Mouse (Mus musculus) embryonic facial prominence, embryonic 10.5 days (tissue): ENCODE measurements around the gene Boll. TPM values are rescaled to one million over a fixed set of nuclear protein-coding genes. Genes with fewer than 3 reads are reported as not detected.
A peak's percentile ranks its signal among the peaks of the same experiment; 100 is the strongest.
"Not testable (repeated sequence)": the region's sequence is repeated elsewhere in the genome, so short reads cannot be mapped to it uniquely, and the experiment has no call there.

Experiments used
- DNase-seq: peaks from one replicate; pipeline ENCODE4 v3.0.0-alpha.2; 2017; ENCODE audit warnings: low spot score
- H3K27ac ChIP-seq: fragments of 300-500 bp; sonication (generic); replicated peaks from 2 replicates; pipeline ENCODE4 v1.5.1; 2016; ENCODE audit warnings: mild to moderate bottlenecking
- H3K27me3 ChIP-seq: fragments of 300-500 bp; sonication (generic); replicated peaks from 2 replicates; pipeline ENCODE4 v1.6.1; 2016; ENCODE audit warnings: low read depth, mild to moderate bottlenecking; ENCODE audit not compliant: poor library complexity, severe bottlenecking
- H3K36me3 ChIP-seq: fragments of 300-500 bp; sonication (generic); replicated peaks from 2 replicates; pipeline ENCODE4 v1.6.1; 2016; ENCODE audit warnings: mild to moderate bottlenecking, moderate library complexity
- H3K4me1 ChIP-seq: fragments of 300-500 bp; sonication (generic); 2 replicates; pipeline ENCODE4 v1.6.1; 2016
- H3K4me3 ChIP-seq: fragments of 300-500 bp; sonication (generic); 2 replicates; pipeline ENCODE4 v1.5.1; 2016; ENCODE audit warnings: mild to moderate bottlenecking, moderate library complexity
- H3K9me3 ChIP-seq: fragments of 300-500 bp; sonication (generic); 2 replicates; pipeline ENCODE4 v1.6.1; 2016; ENCODE audit warnings: mild to moderate bottlenecking
- WGBS: fragments of 180-500 bp; shearing (Covaris S2); methylation state at CpG from one replicate; pipeline ENCODE4 v1.1.7; 2016; 5-methylcytosine and 5-hydroxymethylcytosine counted together
- polyA plus RNA-seq: library from polyadenylated mRNA; unstranded; fragments of >200 nt; fragmentation: Nextera tagmentation; extraction: Ambion mirVana; gene quantifications from 2 replicates; pipeline ENCODE4 v1.2.1, GENCODE M21; 2016

The Boll gene
- polyA plus RNA-seq, 1 experiment from 2014 or later, result not detected

- DNase-seq, result peak; percentile 63
- 4% methylated on average over 27 of the region's 27 CpGs for WGBS
- peaks cover 7% of the 10 kb centered on the region; the same call in 1 of the 2 replicates for H3K4me1 ChIP-seq
- no peak overlapping the region; the same call in 1 of the 2 replicates for H3K27ac ChIP-seq
- no peaks in the 10 kb centered on the region for H3K36me3 ChIP-seq
- H3K9me3 ChIP-seq, result peaks cover 11% of the 10 kb centered on the region
- peak overlapping the region; percentile 59 for H3K4me3 ChIP-seq
- H3K27me3 ChIP-seq, result peaks cover 41% of the 10 kb centered on the region
Measured at GRCm38 (mm10) chr1:55363586-55363985, 317 bp upstream of the Boll start.

GRCm38 (mm10) chr1:55362634-55363033, 635 bp downstream of the Boll start:
- H3K27ac ChIP-seq, result no peak overlapping the region
- no peaks in the 10 kb centered on the region for H3K36me3 ChIP-seq
- DNase-seq, result peak; percentile 11
- H3K27me3 ChIP-seq, result peaks cover 41% of the 10 kb centered on the region
- peaks cover 11% of the 10 kb centered on the region for H3K9me3 ChIP-seq
- H3K4me3 ChIP-seq, result peak overlapping the region; percentile 59
- WGBS, result 50% methylated on average over 49 of the region's 49 CpGs
- H3K4me1 ChIP-seq, result peaks cover 7% of the 10 kb centered on the region; the same call in 1 of the 2 replicates

DNA sequence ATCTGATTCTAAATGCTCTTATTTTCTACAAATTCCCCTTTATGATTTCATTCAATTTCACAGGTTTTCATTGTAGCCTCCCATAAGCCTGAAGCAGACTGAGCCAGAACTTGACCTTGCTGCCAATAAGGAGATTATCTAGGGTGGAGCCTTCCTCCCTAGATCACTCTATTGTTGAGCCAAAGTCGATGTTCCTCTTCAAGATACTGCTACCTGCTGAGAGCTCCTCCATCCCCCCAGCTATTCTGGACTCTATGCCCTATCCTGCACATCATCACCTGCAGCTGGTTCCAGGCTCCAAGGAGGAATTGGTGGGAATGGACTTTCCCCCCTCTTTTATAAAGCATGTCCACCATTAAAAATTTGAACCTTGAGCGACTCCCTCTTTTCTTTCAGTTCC, 11.4 kb downstream of the Boll start:
- H3K27ac ChIP-seq, H3K9me3 ChIP-seq, H3K27me3 ChIP-seq, H3K4me3 ChIP-seq, H3K36me3 ChIP-seq, DNase-seq, H3K4me1 ChIP-seq: not testable (repeated sequence)
- WGBS, result 74% methylated on average over 2 of the region's 2 CpGs

DNA sequence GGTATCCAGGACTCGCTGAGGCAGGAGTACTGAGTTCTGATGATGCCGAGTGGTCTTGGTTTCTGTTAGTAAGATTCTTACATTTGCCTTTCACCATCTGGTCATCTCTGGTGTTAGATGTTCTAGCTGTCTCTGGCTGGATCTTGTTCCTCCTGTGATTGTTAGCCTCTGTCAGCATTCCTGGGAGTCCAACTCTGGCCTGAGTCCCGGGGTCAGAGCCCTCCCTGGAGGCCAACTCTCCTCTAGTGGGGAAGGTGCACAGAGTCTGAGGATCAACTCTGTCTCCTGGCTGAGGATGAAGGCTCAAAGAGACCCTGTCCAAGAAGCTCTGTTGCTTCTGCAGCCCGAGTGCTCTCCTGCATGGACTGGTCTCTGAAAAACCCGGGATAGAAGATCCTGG, 37.8 kb downstream of the Boll start:
- not testable (repeated sequence) for H3K4me1 ChIP-seq, H3K36me3 ChIP-seq, H3K9me3 ChIP-seq, H3K4me3 ChIP-seq, H3K27ac ChIP-seq, H3K27me3 ChIP-seq, DNase-seq
- 86% methylated on average over 5 of the region's 5 CpGs for whole genome bisulfite sequencing

GRCm38 (mm10) chr1:55301077-55301476, 62.2 kb downstream of the Boll start:
- no peak for DNase-seq
- no peaks in the 10 kb centered on the region for H3K36me3 ChIP-seq
- H3K27ac ChIP-seq, result no peak overlapping the region
- peaks cover 7% of the 10 kb centered on the region for H3K9me3 ChIP-seq
- no peak overlapping the region for H3K4me3 ChIP-seq
- no peaks in the 10 kb centered on the region for H3K4me1 ChIP-seq
- H3K27me3 ChIP-seq, result no peaks in the 10 kb centered on the region

- H3K27ac ChIP-seq, result no peak overlapping the region
- H3K27me3 ChIP-seq, result no peaks in the 10 kb centered on the region
- WGBS, result 72% methylated on average over 9 of the region's 9 CpGs
- H3K9me3 ChIP-seq, result no peaks in the 10 kb centered on the region
- no peak for DNase-seq
- H3K4me3 ChIP-seq, result no peak overlapping the region
- no peaks in the 10 kb centered on the region for H3K4me1 ChIP-seq
- H3K36me3 ChIP-seq, result no peaks in the 10 kb centered on the region
Measured at GRCm38 (mm10) chr1:55279081-55279480, 84.2 kb downstream of the Boll start.

DNA sequence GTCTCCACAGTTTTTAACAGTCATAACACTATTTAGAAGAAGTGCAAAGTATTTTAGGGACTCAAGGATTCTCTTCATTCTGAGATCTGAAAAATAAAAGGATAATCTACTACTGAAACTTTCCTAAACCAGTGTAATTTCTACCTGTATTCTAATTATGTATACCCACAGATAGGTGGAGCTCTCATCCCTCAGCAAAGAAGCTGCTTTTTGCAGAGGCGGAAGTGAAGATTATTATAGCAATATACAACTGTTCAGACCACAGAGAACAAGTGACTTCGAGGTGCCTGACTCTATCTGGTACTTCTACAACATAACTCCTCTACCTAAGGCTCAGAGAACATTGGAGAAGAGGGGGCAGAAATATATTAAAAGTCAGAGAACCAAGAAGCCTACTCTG, 97.8 kb downstream of the Boll start:
- 70% methylated on average over 2 of the region's 2 CpGs for WGBS
- DNase-seq, result no peak
- no peak overlapping the region for H3K4me3 ChIP-seq
- H3K9me3 ChIP-seq, result no peaks in the 10 kb centered on the region
- H3K4me1 ChIP-seq, result no peaks in the 10 kb centered on the region
- H3K36me3 ChIP-seq, result no peaks in the 10 kb centered on the region
- H3K27ac ChIP-seq, result no peak overlapping the region
- H3K27me3 ChIP-seq, result no peaks in the 10 kb centered on the region

DNA sequence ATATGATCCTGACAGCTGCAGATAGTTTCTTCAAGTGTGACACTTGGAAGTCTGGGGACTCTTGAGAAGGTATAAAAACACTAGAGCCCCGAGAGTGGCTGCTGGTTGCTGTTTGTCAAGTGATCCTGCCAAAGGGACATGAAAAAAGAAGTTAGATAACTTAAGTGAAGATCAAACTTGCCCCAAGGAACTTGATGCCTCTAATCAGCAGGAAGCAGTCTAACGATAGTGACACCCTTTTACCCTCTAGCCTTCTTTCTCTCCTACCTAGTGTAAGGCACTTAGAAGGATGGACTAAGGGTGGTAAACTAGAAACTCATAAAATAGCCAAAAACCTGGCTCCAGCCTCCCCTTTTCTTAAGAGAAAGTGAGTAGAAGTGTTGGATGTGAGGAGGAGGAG, 98.9 kb downstream of the Boll start:
- 53% methylated on average over 2 of the region's 2 CpGs for WGBS

GRCm38 (mm10) chr1:55246374-55246773, 116.9 kb downstream of the Boll start:
- WGBS, result 83% methylated on average over 2 of the region's 2 CpGs
- no peak for DNase-seq

More for the DNA sequence above, 98.9 kb downstream of the Boll start:
- no peaks in the 10 kb centered on the region for H3K36me3 ChIP-seq
- no peaks in the 10 kb centered on the region for H3K9me3 ChIP-seq
- no peak overlapping the region for H3K27ac ChIP-seq
- H3K4me1 ChIP-seq, result no peaks in the 10 kb centered on the region
- no peak overlapping the region for H3K4me3 ChIP-seq
- no peaks in the 10 kb centered on the region for H3K27me3 ChIP-seq
- DNase-seq, result no peak

DNA sequence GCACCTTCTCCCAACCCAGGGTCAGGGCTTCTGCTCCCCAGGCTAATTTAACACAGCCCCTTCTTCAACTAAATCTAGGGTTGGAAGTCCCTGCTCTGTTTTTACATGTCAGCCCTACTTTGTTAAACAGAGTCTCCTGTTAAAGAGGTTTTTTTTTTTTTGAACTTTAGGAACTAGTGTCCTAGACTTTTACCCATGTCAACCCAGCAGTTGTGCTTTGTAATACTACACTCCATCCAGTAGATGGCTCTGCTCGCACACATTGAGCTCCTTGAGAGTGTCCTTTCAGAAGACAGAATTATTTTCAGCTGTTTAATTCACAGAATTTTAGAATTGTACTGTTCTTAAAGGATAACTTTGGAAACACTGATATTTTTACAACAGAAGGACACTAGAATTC, 124.0 kb downstream of the Boll start:
- H3K27me3 ChIP-seq, result no peaks in the 10 kb centered on the region
- peak overlapping the region; percentile 92 for H3K4me3 ChIP-seq
- H3K27ac ChIP-seq, result no peak overlapping the region
- H3K9me3 ChIP-seq, result no peaks in the 10 kb centered on the region
- WGBS, result 3% methylated on average over 1 of the region's 1 CpGs
- H3K4me1 ChIP-seq, result peaks cover 41% of the 10 kb centered on the region
- peak; percentile 33 for DNase-seq
- peaks cover 16% of the 10 kb centered on the region; the same call in 1 of the 2 replicates for H3K36me3 ChIP-seq

More at GRCm38 (mm10) chr1:55246374-55246773, 116.9 kb downstream of the Boll start:
- H3K9me3 ChIP-seq, result no peaks in the 10 kb centered on the region
- H3K4me1 ChIP-seq, result no peaks in the 10 kb centered on the region
- H3K4me3 ChIP-seq, result no peak overlapping the region
- H3K27ac ChIP-seq, result no peak overlapping the region
- H3K27me3 ChIP-seq, result no peaks in the 10 kb centered on the region
- H3K36me3 ChIP-seq, result peaks cover 13% of the 10 kb centered on the region; the same call in 1 of the 2 replicates

GRCm38 (mm10) chr1:55238496-55238895, 124.8 kb downstream of the Boll start:
- Histone ChIP-seq H3K4me3 (peak overlapping the region; percentile 92), H3K27ac (no peak overlapping the region), H3K36me3 (peaks cover 16% of the 10 kb centered on the region; the same call in 1 of the 2 replicates), H3K9me3 (no peaks in the 10 kb centered on the region), H3K27me3 (no peaks in the 10 kb centered on the region), H3K4me1 (peaks cover 41% of the 10 kb centered on the region)
- DNase-seq, result peak; percentile 17
- WGBS, result 28% methylated on average over 13 of the region's 13 CpGs

GRCm38 (mm10) chr1:55237643-55238161, 125.6 kb downstream of the Boll start:
- peak; percentile 44 for DNase-seq
- Histone ChIP-seq H3K4me1 (peaks cover 41% of the 10 kb centered on the region), H3K27me3 (no peaks in the 10 kb centered on the region), H3K4me3 (peak overlapping the region; percentile 92), H3K27ac (peak overlapping the region; percentile 81), H3K36me3 (peaks cover 11% of the 10 kb centered on the region; the same call in 1 of the 2 replicates), H3K9me3 (no peaks in the 10 kb centered on the region)
- under 1% methylated on average over 23 of the region's 23 CpGs for WGBS

GRCm38 (mm10) chr1:55236890-55237642, 126.2 kb downstream of the Boll start, which contains the start of gene Mars2:
Mars2 (plus strand) TSS chr1:55237177.
- no peaks in the 10 kb centered on the region for H3K9me3 ChIP-seq
- DNase-seq, result peak; percentile 97
- under 1% methylated on average over 82 of the region's 82 CpGs for WGBS
- peak within 1 kb of the TSS; percentile 81 for H3K27ac ChIP-seq
- 0 out of 2 replicates have a peak, but pooled peaks cover 6% of the 10 kb centered on the region for H3K36me3 ChIP-seq
- H3K27me3 ChIP-seq, result no peaks in the 10 kb centered on the region
- peak within 1 kb of the TSS; percentile 92 for H3K4me3 ChIP-seq
- H3K4me1 ChIP-seq, result peaks cover 41% of the 10 kb centered on the region
